Mouse (Mus musculus) olfactory bulb, adult 2 months (tissue): Measurements from ENCODE around the gene Hectd4.

Experiments
- CTCF ChIP-seq: fragments of 200-500 bp; IDR thresholded peaks from 2 replicates; pipeline ENCODE4 v1.5.1; 2012; ENCODE audit warnings: low read depth, mild to moderate bottlenecking, low read length, moderate library complexity; ENCODE audit not compliant: insufficient read depth
- POLR2A ChIP-seq: fragments of 200-500 bp; IDR thresholded peaks from 2 replicates; pipeline ENCODE4 v1.6.1; 2012; ENCODE audit warnings: mild to moderate bottlenecking, low read depth, low read length, moderate library complexity; ENCODE audit not compliant: insufficient read depth

DNA sequence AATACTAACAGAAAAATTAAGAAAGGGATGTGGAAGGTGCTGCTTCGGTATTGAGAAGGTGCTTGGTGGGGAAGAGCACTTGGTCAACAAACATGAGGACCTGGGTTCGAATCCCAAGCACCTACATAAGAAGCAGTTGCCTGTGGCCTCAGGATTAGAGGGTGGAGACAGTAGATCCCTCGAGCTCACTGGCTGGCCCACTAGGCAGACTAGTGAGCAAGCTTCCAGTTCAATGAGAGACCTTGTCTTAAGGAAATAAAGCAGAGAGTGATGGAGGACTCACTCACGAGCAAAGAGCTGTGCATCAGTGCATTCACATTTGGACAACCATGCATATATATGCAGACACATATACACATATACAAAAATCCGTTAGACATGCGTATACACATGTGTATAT is 7.9 kb upstream of the Hectd4 start:
- TF ChIP-seq CTCF = no peak
- TF ChIP-seq POLR2A = no peak
